Mouse (Mus musculus): ENCODE results near the gene Ppp1r37. TPM values are rescaled to one million over a fixed set of nuclear protein-coding genes. Genes with fewer than 3 reads are reported as not detected.
A peak's percentile ranks its signal among the peaks of the same experiment; 100 is the strongest.

Ppp1r37 gene
- polyA plus RNA-seq, 1 experiment from 2014 or later, result 4.5 TPM

- no peaks in the 10 kb centered on the region for H3K9me3 ChIP-seq (ENCODE audit: control insufficient read depth, low read length)
- H3K4me3 ChIP-seq (ENCODE audit: low read depth, low read length), result no peak overlapping the region
- no peaks in the 10 kb centered on the region for H3K27me3 ChIP-seq (ENCODE audit: control insufficient read depth, insufficient read depth, low read length)
- H3K4me1 ChIP-seq (ENCODE audit: control insufficient read depth, insufficient read depth, low read length), result no peaks in the 10 kb centered on the region; the same call in 1 of the 2 replicates
- 88% methylated on average over 2 of the region's 2 CpGs for WGBS
- H3K4me2 ChIP-seq (ENCODE audit: low read depth), result no peak overlapping the region
- H3K27ac ChIP-seq (ENCODE audit: low read depth, low read length), result no peak overlapping the region
- no peak for DNase-seq (ENCODE audit: low spot score)
- no peak for ATAC-seq (ENCODE audit: insufficient read depth, low FRiP score, low TSS enrichment)
- no peak overlapping the region for H3K9ac ChIP-seq (ENCODE audit: low read length)
- H3K36me3 ChIP-seq (ENCODE audit: control insufficient read depth, insufficient read depth, low read length), result no peaks in the 10 kb centered on the region; the same call in 1 of the 2 replicates
Measured at GRCm38 (mm10) chr7:19540771-19541566, 21.9 kb downstream of the Ppp1r37 start.

GRCm38 (mm10) chr7:19534676-19535075 lies 28.2 kb downstream of the Ppp1r37 start:
- Histone ChIP-seq H3K9ac (ENCODE audit: low read length) (no peak overlapping the region), H3K4me3 (ENCODE audit: low read depth, low read length) (no peak overlapping the region), H3K4me2 (ENCODE audit: low read depth) (no peak overlapping the region), H3K9me3 (ENCODE audit: control insufficient read depth, low read length) (no peaks in the 10 kb centered on the region), H3K27ac (ENCODE audit: low read depth, low read length) (no peak overlapping the region), H3K27me3 (ENCODE audit: control insufficient read depth, insufficient read depth, low read length) (no peaks in the 10 kb centered on the region), H3K36me3 (ENCODE audit: control insufficient read depth, insufficient read depth, low read length) (peaks cover 31% of the 10 kb centered on the region), H3K4me1 (ENCODE audit: control insufficient read depth, insufficient read depth, low read length) (no peaks in the 10 kb centered on the region)
- 95% methylated on average over 10 of the region's 10 CpGs for WGBS
- ATAC-seq (ENCODE audit: insufficient read depth, low FRiP score, low TSS enrichment) (no peak), DNase-seq (ENCODE audit: low spot score) (no peak)

GRCm38 (mm10) chr7:19532240-19532639 lies 30.6 kb downstream of the Ppp1r37 start:
- peaks cover 33% of the 10 kb centered on the region for H3K36me3 ChIP-seq (ENCODE audit: control insufficient read depth, insufficient read depth, low read length)
- 93% methylated on average over 14 of the region's 14 CpGs for WGBS

GRCm38 (mm10) chr7:19531077-19531476 lies 31.8 kb downstream of the Ppp1r37 start:
- Histone ChIP-seq H3K9ac (ENCODE audit: low read length) (no peak overlapping the region), H3K27me3 (ENCODE audit: control insufficient read depth, insufficient read depth, low read length) (no peaks in the 10 kb centered on the region), H3K9me3 (ENCODE audit: control insufficient read depth, low read length) (no peaks in the 10 kb centered on the region), H3K4me2 (ENCODE audit: low read depth) (no peak overlapping the region), H3K4me3 (ENCODE audit: low read depth, low read length) (no peak overlapping the region; the same call in 1 of the 2 replicates), H3K36me3 (ENCODE audit: control insufficient read depth, insufficient read depth, low read length) (peaks cover 33% of the 10 kb centered on the region), H3K27ac (ENCODE audit: low read depth, low read length) (no peak overlapping the region), H3K4me1 (ENCODE audit: control insufficient read depth, insufficient read depth, low read length) (no peaks in the 10 kb centered on the region)
- WGBS, result 70% methylated on average over 10 of the region's 10 CpGs
- ATAC-seq (ENCODE audit: insufficient read depth, low FRiP score, low TSS enrichment) (no peak), DNase-seq (ENCODE audit: low spot score) (no peak)

More at GRCm38 (mm10) chr7:19532240-19532639, 30.6 kb downstream of the Ppp1r37 start:
- Histone ChIP-seq H3K4me1 (ENCODE audit: control insufficient read depth, insufficient read depth, low read length) (no peaks in the 10 kb centered on the region), H3K9me3 (ENCODE audit: control insufficient read depth, low read length) (no peaks in the 10 kb centered on the region), H3K4me2 (ENCODE audit: low read depth) (no peak overlapping the region), H3K4me3 (ENCODE audit: low read depth, low read length) (no peak overlapping the region), H3K27me3 (ENCODE audit: control insufficient read depth, insufficient read depth, low read length) (no peaks in the 10 kb centered on the region), H3K27ac (ENCODE audit: low read depth, low read length) (no peak overlapping the region), H3K9ac (ENCODE audit: low read length) (no peak overlapping the region)
- ATAC-seq (ENCODE audit: insufficient read depth, low FRiP score, low TSS enrichment) (no peak), DNase-seq (ENCODE audit: low spot score) (no peak)

- H3K36me3 ChIP-seq (ENCODE audit: control insufficient read depth, insufficient read depth, low read length), result peaks cover 2% of the 10 kb centered on the region; the same call in 1 of the 2 replicates
- H3K9ac ChIP-seq (ENCODE audit: low read length), result no peak overlapping the region
- no peak for DNase-seq (ENCODE audit: low spot score)
- no peak for ATAC-seq (ENCODE audit: insufficient read depth, low FRiP score, low TSS enrichment)
- H3K9me3 ChIP-seq (ENCODE audit: control insufficient read depth, low read length), result no peaks in the 10 kb centered on the region
- H3K27ac ChIP-seq (ENCODE audit: low read depth, low read length), result no peak overlapping the region
- H3K4me1 ChIP-seq (ENCODE audit: control insufficient read depth, insufficient read depth, low read length), result peaks cover 14% of the 10 kb centered on the region
- no peak overlapping the region for H3K4me2 ChIP-seq (ENCODE audit: low read depth)
- WGBS, result 70% methylated on average over 2 of the region's 2 CpGs
- H3K27me3 ChIP-seq (ENCODE audit: control insufficient read depth, insufficient read depth, low read length), result peaks cover 52% of the 10 kb centered on the region
- no peak overlapping the region for H3K4me3 ChIP-seq (ENCODE audit: low read depth, low read length)
Measured at GRCm38 (mm10) chr7:19525105-19525481, 37.8 kb downstream of the Ppp1r37 start.

GRCm38 (mm10) chr7:19524420-19525104 lies 38.3 kb downstream of the Ppp1r37 start:
- peaks cover 2% of the 10 kb centered on the region; the same call in 1 of the 2 replicates for H3K36me3 ChIP-seq (ENCODE audit: control insufficient read depth, insufficient read depth, low read length)
- peak overlapping the region; percentile 34 for H3K4me3 ChIP-seq (ENCODE audit: low read depth, low read length)
- H3K9me3 ChIP-seq (ENCODE audit: control insufficient read depth, low read length), result no peaks in the 10 kb centered on the region
- no peak for ATAC-seq (ENCODE audit: insufficient read depth, low FRiP score, low TSS enrichment)
- H3K9ac ChIP-seq (ENCODE audit: low read length), result peak overlapping the region; percentile 39
- H3K4me2 ChIP-seq (ENCODE audit: low read depth), result peak overlapping the region; percentile 65
- no peak for DNase-seq (ENCODE audit: low spot score)
- peaks cover 57% of the 10 kb centered on the region for H3K27me3 ChIP-seq (ENCODE audit: control insufficient read depth, insufficient read depth, low read length)
- no peak overlapping the region for H3K27ac ChIP-seq (ENCODE audit: low read depth, low read length)
- H3K4me1 ChIP-seq (ENCODE audit: control insufficient read depth, insufficient read depth, low read length), result peaks cover 14% of the 10 kb centered on the region
- 13% methylated on average over 24 of the region's 24 CpGs for WGBS

GRCm38 (mm10) chr7:19523757-19524419 lies 39.0 kb downstream of the Ppp1r37 start:
- H3K4me2 ChIP-seq (ENCODE audit: low read depth), result peak overlapping the region; percentile 65
- H3K36me3 ChIP-seq (ENCODE audit: control insufficient read depth, insufficient read depth, low read length), result peaks cover 2% of the 10 kb centered on the region; the same call in 1 of the 2 replicates
- ATAC-seq (ENCODE audit: insufficient read depth, low FRiP score, low TSS enrichment) (peak; percentile 37), DNase-seq (ENCODE audit: low spot score) (peak; percentile 76)
- H3K4me1 ChIP-seq (ENCODE audit: control insufficient read depth, insufficient read depth, low read length), result peaks cover 14% of the 10 kb centered on the region
- H3K9ac ChIP-seq (ENCODE audit: low read length), result peak overlapping the region; percentile 39
- H3K4me3 ChIP-seq (ENCODE audit: low read depth, low read length), result peak overlapping the region; percentile 34
- H3K27ac ChIP-seq (ENCODE audit: low read depth, low read length), result no peak overlapping the region
- 1% methylated on average over 64 of the region's 64 CpGs for WGBS
- no peaks in the 10 kb centered on the region for H3K9me3 ChIP-seq (ENCODE audit: control insufficient read depth, low read length)
- peaks cover 64% of the 10 kb centered on the region for H3K27me3 ChIP-seq (ENCODE audit: control insufficient read depth, insufficient read depth, low read length)

GRCm38 (mm10) chr7:19523017-19523756 lies 39.7 kb downstream of the Ppp1r37 start:
- Histone ChIP-seq H3K9ac (ENCODE audit: low read length) (no peak overlapping the region), H3K9me3 (ENCODE audit: control insufficient read depth, low read length) (no peaks in the 10 kb centered on the region), H3K4me3 (ENCODE audit: low read depth, low read length) (peak overlapping the region; percentile 34), H3K4me2 (ENCODE audit: low read depth) (peak overlapping the region; percentile 65), H3K27ac (ENCODE audit: low read depth, low read length) (no peak overlapping the region), H3K4me1 (ENCODE audit: control insufficient read depth, insufficient read depth, low read length) (peaks cover 14% of the 10 kb centered on the region), H3K36me3 (ENCODE audit: control insufficient read depth, insufficient read depth, low read length) (no peaks in the 10 kb centered on the region; the same call in 1 of the 2 replicates), H3K27me3 (ENCODE audit: control insufficient read depth, insufficient read depth, low read length) (peaks cover 70% of the 10 kb centered on the region)
- 0 out of 2 replicates have a peak, but pooled peaks have one; percentile 8 for ATAC-seq (ENCODE audit: insufficient read depth, low FRiP score, low TSS enrichment)
- WGBS, result 14% methylated on average over 72 of the region's 72 CpGs
- peak; percentile 47 for DNase-seq (ENCODE audit: low spot score)
